Mouse (Mus musculus): Measurements from ENCODE around the gene Kcnh2.

The Kcnh2 gene

DNA sequence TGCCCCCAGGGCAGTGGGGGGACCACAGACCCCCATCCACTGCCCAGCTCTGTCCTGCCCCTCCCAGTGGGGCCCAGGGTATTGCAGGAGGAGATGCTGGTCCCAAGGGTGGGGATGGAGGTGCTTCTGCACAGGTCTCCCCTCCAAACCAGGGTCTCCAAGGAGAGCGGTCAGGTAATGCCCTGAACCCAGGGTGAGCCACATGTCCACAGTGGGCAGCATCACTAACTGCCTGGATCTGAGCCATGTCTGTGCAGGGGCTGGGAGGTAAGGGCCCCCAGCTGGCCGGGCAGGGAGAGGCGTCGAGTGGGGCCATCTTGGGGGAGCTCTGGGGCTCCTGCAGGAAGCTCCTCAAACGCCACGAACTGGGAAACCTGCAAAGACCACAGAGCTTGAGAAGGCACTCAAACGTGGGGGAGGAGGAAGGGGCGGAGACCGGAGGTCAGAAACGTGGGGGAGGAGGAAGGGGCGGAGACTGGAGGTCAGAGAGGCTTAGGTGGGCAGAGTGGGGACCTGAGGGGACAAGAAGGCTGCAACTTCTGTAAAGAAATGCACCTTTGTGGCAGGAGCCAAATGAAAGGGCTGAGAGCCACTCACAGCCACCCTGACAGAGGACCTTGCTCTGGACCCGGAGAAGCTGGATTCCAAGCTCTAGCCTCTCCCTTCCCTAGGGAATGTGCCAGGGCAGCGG is 31.5 kb downstream of the Kcnh2 start:
- no peak for DNase-seq (ENCODE audit: low spot score)

DNA sequence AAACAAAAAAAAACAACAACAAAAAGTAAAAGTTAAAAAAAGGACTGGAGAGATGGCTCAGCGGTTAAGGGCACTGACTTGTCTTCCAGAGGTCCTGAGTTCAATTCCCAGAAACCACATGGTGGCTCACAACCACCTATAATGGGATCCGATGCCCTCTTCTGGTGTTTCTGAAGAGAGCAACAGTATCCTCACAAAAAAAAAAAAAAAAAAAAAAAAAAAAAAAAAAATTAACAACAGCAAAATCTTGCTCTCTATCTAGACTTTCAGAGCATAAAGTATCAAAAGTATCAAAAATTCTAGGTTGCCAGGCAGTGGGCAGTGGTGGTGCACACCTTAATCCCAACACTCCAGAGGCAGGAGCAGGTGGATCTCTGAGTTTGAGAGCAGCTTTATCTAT is 42.2 kb downstream of the Kcnh2 start:
- no peak for DNase-seq (ENCODE audit: low spot score)

DNA sequence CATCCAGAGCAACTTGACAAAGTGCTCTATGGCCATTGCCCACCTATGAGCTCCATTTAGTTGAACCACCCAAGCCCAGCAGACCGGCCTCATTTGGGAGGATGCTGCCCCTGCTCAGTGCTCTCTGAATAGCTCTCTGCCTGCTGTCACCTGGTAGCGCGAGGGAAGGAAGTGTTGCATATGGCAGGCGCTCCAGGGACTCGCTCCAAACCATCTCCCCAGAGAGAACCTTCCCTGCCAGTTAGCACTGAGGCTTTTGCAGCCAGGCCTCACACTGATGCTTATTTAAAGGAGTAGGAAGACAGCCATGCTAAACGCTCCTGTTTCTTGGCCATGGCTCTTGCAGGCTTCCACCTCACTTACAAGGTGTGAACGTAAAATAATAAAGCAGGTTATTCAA is 42.8 kb downstream of the Kcnh2 start:
- DNase-seq (ENCODE audit: low spot score), result no peak

DNA sequence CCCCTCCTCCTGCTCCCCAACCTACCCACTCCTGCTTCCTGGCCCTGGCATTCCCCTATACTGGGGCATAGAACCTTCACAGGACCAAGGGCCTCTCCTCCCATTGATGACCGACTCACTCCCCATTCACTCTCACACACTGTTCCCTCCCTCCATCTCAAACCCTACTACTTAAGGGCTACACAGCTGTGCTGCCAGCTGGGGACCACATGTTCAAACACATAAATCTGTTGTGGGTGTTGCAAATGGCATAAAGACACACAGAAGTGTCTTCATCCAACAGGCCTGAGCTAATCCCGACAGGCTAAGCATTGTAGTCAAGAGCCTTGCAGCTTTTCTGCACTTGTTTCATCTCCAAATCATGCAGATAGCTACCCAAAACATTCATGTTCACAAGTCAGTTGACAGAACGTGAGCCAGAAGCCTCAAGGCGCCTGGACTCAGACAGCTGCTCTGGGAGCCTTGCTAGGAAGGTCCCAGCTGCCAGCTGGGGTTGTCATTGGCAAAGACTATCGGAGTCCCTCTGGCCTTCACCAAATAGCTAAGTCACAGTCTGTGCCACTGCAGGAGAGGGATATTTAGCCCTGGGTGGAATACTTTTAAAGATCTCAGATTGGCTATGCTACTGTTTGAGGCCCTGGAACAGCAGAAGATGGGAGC is 44.2 kb downstream of the Kcnh2 start:
- no peak for DNase-seq (ENCODE audit: low spot score)

DNA sequence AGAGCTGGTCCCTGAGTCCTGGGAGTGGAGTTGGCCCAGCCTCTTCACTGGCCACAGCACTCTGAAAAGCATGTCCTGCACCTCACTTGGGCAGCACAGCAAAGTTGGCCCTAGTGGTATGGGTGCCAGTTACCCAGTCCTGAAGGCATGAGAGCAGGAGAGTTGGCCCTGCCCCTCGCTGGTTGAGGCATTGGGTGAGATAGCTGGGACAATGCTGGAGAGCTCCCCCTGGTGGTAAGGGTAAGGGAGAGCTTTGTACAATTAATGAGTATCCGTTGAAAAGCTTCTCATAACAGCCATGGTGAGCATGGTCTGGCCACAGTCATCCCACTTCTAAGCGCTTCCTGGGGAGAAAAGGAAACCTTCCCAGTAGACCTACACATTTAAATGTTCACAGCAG is 48.2 kb downstream of the Kcnh2 start:
- DNase-seq (ENCODE audit: low spot score), result no peak

DNA sequence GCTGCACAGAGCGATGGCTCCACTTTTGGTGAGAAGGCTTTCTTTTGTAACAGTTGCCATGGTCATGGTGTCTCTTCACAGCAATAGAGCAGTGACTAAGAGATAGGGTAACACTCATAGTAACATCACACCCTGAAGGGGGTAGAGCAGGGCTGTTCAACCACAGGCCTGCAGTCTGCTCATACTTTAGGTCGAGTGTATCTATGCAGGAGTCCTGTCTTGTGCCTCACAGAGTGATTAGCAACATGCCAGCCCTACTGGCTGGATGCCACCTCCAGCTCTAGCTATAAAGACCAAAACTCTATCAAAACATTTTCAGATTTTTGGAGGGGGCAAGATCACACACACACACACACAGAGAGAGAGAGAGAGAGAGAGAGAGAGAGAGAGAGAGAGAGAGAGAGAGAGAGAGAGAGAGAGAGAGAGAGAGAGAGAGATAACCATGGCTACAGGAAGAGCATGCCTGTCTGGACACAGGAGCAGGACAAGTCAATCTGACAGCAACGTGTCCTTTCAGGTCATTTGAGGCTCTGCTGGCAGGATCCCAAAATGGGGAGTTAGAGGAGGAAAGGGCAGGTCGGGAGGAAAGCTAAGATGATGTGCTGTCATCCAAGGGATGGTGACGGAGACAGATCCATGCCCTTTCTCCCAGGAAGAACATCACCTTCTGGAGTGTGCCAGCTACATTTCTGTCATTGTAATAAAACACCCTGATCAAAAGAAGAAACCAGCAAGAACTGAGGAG is 51.4 kb downstream of the Kcnh2 start:
- DNase-seq (ENCODE audit: low spot score), result no peak

DNA sequence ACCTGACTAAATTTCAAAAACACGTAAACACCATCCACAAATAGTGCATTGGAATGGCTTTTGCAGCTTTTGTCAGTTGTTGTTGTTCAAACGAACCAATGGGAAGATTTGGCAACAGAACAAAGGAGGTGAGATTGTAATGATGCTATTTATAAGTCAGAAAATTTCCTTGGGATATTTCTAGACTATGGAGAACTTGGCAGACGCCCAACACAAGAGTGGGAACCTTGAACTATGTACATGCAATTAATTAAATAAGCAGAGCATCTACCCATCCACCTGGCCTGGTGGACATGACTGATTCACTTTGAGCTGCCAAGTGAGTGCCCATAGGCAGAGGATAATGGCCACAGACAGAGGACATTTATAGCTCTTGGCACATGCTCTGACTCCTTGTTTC is 59.5 kb downstream of the Kcnh2 start:
- DNase-seq (ENCODE audit: low spot score), result no peak

DNA sequence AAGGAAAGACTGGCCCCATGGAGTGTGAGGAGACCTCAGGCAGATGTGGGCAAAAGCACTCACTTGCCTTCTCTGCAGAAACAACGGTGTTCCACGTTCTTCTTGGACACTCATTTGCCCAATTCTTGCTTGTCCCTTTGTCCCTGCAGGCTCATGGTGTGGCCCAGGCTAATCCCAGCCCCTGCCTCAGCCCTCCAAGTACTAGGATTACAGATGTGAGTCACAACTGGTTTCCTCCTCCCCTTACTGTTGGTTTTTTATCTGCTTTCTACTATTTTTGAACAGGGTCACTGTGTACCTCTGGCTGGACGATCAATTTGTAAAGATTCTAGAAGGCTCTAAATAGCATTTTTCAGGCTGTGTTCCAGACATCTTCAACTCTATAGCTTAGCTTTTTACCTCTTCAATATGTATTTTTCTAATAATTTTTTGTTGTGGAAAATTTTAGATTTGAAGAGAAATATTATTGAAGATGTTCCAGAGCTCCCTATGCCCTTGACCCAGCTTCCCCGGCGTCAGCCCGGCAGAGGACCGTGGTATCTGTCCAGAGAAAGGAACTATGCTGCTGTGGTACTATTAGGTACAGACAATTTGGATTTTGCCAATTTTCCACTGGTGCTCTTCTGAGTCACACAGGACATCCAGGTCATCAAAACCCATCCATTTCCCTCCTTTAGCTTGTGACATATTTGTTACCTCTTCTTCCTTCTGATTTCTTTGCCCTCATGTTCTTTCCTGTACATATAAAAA is 65.0 kb downstream of the Kcnh2 start:
- no peak for DNase-seq (ENCODE audit: low spot score)

DNA sequence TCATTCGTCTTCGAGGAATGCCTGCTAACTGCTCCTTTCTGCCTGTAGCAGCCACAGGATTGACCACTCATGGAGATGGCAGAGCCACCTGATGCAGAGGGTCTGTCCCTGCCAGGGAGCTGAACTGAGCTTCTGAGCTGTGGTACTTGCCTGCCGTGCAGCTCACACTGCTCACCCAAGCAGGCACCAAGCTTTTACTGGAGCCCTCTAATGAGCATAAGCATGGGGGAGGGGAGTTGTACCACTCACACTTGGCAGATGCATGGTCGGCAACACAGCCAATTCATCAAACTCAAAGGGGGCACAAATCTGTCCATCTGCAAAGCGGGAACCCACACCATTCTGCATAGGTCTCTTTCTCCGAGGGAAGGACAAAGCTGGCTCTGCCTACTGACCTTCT is 67.3 kb downstream of the Kcnh2 start:
- DNase-seq (ENCODE audit: low spot score), result no peak

DNA sequence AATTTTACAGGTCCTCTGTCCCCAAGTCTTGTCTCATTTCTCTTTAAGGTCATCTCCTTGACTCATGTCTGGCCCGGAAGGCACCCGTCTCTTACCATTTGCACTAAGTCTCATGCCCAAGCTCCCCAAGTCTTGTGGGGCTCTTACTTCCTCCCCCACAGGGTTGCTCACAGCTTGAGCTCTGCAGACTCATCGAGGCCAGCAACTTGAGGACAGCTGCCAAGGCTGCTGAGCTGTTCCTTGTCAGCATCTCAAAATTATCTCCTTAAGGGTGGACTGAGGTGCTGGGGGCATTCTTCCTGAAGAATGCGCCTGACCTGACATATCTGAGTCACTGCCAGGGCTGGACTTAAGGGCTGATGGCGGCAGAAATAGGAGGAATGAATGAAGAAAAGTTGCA is 68.2 kb downstream of the Kcnh2 start:
- DNase-seq (ENCODE audit: low spot score), result no peak

DNA sequence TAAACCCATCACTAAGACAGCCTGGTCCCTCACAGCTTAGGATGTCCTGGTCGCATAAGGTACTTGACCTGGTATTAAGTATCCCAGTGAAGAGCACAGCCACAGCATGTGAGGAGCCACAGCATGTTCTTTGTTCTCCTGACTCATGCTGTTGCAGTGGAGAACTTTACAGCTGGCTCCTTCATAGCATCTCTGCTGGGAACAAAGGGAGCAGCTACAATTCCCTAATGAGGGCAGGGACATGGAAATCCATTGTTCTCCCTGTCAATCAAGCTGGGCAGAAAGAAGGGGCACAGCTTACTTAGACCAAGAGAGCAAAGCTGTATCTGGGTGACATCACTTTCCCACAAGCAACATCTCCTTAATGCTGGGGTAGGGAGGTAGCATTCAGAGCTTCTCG is 70.9 kb downstream of the Kcnh2 start:
- no peak for DNase-seq (ENCODE audit: low spot score)

DNA sequence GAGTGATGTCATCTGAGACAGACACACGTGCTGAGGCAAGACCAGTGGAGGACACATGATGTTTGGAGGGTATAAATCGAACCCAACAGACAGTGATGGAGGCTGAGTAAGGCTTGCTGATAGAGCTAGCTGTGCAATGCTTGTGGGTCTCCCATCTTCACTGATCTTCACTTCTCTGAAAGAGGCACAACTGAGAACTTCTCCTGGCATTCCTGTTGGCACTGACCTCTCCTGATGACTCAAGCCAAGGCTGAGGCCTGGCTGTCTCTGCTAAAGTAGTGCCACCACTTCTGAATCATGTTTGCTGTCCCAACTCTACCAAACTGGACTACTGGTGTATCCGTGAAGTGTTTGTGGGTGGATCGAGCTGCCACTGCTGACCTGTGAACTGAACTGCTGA is 71.9 kb downstream of the Kcnh2 start:
- DNase-seq (ENCODE audit: low spot score), result no peak

DNA sequence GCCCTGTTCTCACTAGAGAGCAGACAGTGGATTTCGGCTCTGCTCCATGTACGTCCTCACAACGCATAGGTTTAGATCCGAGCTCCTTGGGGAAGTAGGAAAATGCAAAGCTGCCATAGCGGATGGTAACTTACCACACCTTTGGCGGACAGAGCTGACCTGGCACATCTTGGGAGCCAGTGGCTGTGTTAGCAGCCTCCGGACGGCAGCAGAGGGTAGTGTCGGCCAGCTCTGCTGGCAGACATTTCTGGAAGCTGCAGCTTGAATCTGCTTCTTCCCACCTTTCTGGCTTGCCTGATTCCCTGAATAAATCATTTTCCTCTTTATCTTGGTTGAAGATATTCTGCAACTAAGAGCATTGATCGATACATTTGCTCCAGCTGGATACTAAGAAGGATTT is 73.2 kb downstream of the Kcnh2 start:
- no peak for DNase-seq (ENCODE audit: low spot score)

DNA sequence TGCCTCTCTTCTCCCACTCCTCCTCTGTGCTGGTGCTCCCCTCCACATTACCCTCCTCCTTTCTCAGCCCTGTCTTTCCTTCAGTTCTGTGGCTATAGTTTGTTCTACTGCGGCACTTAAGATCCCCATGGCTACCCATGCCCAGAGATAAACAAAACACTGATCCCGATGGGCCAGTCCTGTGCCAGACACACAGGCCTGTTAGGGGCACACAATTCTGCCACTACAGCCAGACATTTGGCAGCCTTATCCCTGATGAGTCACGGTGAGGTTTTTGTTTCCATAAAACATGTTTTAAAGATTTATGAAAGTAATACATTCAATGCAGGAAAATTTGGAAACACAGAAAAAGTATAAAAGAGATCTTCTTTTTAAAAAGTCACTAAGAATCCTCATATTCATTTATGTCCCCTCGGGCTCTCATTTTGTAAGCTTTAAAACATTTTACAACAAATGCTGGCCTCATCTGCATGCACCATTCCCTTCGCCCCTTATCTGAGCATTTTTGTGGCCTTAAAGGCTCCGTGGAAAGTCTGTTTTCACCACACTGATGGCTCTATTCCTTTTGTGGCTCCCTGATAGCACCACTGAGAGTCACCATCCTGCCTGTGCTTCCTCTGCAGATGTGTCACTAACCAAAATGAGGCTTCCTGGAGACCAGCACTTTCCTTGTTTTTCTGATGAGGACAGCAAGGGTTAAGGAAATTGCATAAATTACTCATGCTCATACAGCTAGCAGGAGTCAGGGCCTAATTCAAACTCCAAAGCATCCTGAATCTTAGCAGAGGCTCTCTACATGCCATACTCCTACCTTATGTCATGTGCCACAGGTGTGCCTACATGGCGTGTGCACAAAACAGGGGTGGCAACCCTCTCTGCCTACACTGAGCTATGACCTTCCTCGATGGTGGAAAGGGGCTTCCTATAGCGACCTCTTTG is 77.5 kb downstream of the Kcnh2 start:
- DNase-seq (ENCODE audit: low spot score), result no peak

DNA sequence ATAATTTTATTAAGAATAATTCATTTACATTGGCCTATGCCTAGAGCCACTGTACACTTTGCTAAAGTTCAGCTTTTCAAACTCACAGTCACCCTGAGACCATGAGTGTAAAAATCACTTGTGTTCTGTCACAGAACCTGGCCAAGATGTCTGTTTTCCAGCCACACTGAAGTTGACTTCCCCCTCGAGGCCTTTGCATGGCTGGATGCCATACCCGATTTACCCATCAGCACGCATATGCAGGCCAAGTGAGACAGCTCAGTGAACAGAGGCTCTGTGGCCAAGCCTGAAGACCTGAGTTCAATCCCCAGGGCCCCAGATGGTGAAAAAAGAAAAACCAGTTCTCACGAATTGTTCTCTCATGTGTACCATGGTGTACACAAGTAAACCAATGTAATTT is 80.5 kb downstream of the Kcnh2 start:
- DNase-seq (ENCODE audit: low spot score), result no peak
